Mouse (Mus musculus): ENCODE measurements around the gene Wipf1. TPM values are rescaled to one million over a fixed set of nuclear protein-coding genes. Genes with fewer than 3 reads are reported as not detected.

Gene Wipf1
- polyA plus RNA-seq, 1 experiment from 2014 or later, result 1.9 TPM

DNA sequence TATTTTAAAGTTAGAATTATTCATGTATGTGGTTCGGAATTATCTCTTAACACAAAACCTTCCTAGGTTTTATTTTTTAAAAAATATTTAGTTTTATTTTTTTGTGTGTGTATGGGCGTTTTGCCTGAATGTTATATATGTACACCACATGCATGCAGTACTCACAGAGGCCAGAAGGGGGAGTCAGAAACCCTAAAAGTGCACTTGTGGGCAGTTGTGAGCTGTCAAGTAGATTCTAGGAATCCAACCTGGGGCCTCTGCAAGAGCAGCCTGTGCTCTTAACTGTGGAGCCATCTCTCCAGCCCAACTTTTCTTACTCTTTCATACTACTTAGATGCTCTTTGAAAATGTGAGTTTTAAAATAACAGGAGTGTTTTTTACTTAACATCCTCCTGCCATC is 57.4 kb downstream of the Wipf1 start:
- Histone ChIP-seq H3K4me3 (ENCODE audit: low read depth, low read length) (no peak overlapping the region), H3K4me2 (ENCODE audit: low read depth, low read length) (no peak overlapping the region), H3K27ac (ENCODE audit: low read depth, low read length) (no peak overlapping the region), H3K27me3 (ENCODE audit: control insufficient read depth, insufficient read depth, low read length) (no peaks in the 10 kb centered on the region), H3K36me3 (ENCODE audit: control insufficient read depth, insufficient read depth, low read length) (no peaks in the 10 kb centered on the region), H3K4me1 (ENCODE audit: control insufficient read depth, insufficient read depth, low read length) (no peaks in the 10 kb centered on the region), H3K9ac (replicated peaks; ENCODE audit: low read depth, low read length) (no peak overlapping the region), H3K9me3 (ENCODE audit: control insufficient read depth, low read length) (no peaks in the 10 kb centered on the region)
- 95% methylated on average over 2 of the region's 2 CpGs for WGBS
- ATAC-seq (ENCODE audit: low read depth), result no peak

GRCm38 (mm10) chr2:73470146-73470630 is 59.3 kb downstream of the Wipf1 start:
- Histone ChIP-seq H3K4me1 (ENCODE audit: control insufficient read depth, insufficient read depth, low read length) (no peaks in the 10 kb centered on the region), H3K36me3 (ENCODE audit: control insufficient read depth, insufficient read depth, low read length) (no peaks in the 10 kb centered on the region), H3K9ac (replicated peaks; ENCODE audit: low read depth, low read length) (no peak overlapping the region), H3K27me3 (ENCODE audit: control insufficient read depth, insufficient read depth, low read length) (no peaks in the 10 kb centered on the region), H3K4me3 (ENCODE audit: low read depth, low read length) (no peak overlapping the region), H3K4me2 (ENCODE audit: low read depth, low read length) (no peak overlapping the region), H3K27ac (ENCODE audit: low read depth, low read length) (no peak overlapping the region), H3K9me3 (ENCODE audit: control insufficient read depth, low read length) (no peaks in the 10 kb centered on the region)
- WGBS, result 81% methylated on average over 10 of the region's 10 CpGs
- no peak for ATAC-seq (ENCODE audit: low read depth)

DNA sequence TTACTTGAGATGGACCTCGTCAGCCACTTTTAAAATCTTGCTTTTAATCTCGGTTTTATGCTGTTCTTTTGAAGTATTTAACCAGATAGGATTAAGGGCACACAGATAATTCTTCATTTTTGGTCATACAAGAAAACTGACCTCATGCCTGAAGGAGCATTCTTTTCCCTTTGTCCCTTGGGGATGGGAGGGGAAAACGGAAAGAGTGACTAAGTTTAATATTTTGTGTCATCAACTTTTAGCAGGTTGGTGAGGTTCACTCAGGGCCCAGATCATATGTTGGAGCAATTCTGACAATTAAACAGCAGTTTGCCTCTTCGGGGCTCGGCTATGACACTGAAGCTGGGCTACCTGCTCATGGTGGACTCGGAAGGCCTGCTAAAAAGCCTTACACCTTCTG is 60.0 kb downstream of the Wipf1 start:
- WGBS, result 93% methylated on average over 6 of the region's 6 CpGs
- Histone ChIP-seq H3K4me3 (ENCODE audit: low read depth, low read length) (no peak overlapping the region), H3K27me3 (ENCODE audit: control insufficient read depth, insufficient read depth, low read length) (no peaks in the 10 kb centered on the region), H3K9ac (replicated peaks; ENCODE audit: low read depth, low read length) (no peak overlapping the region), H3K36me3 (ENCODE audit: control insufficient read depth, insufficient read depth, low read length) (no peaks in the 10 kb centered on the region), H3K4me2 (ENCODE audit: low read depth, low read length) (no peak overlapping the region), H3K4me1 (ENCODE audit: control insufficient read depth, insufficient read depth, low read length) (no peaks in the 10 kb centered on the region), H3K27ac (ENCODE audit: low read depth, low read length) (no peak overlapping the region), H3K9me3 (ENCODE audit: control insufficient read depth, low read length) (no peaks in the 10 kb centered on the region)
- no peak for ATAC-seq (ENCODE audit: low read depth)

DNA sequence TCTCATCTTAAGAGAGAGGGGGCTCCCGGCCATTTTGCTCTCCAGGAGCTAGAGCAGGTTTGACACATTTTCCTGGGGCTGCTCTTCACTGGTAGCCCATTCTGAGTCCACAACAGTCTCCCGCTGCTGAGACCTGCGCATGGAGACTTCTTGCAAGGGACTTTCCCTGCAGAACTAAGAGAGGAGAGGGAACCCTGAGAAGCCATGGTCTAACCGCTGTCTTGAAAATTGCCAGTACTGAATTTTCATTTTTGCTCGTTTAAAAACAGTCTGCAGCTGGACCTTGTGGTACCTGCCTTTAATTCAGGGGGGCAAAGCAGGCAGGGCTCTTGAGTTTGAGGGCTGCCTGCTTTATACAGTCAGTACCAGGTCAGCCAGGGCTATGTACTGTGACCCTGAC is 60.5 kb downstream of the Wipf1 start:
- H3K9ac ChIP-seq (replicated peaks; ENCODE audit: low read depth, low read length), result no peak overlapping the region
- no peaks in the 10 kb centered on the region for H3K27me3 ChIP-seq (ENCODE audit: control insufficient read depth, insufficient read depth, low read length)
- no peaks in the 10 kb centered on the region for H3K9me3 ChIP-seq (ENCODE audit: control insufficient read depth, low read length)
- 90% methylated on average over 5 of the region's 5 CpGs for WGBS
- no peaks in the 10 kb centered on the region for H3K36me3 ChIP-seq (ENCODE audit: control insufficient read depth, insufficient read depth, low read length)
- no peaks in the 10 kb centered on the region for H3K4me1 ChIP-seq (ENCODE audit: control insufficient read depth, insufficient read depth, low read length)
- H3K27ac ChIP-seq (ENCODE audit: low read depth, low read length), result no peak overlapping the region
- no peak for ATAC-seq (ENCODE audit: low read depth)
- no peak overlapping the region for H3K4me3 ChIP-seq (ENCODE audit: low read depth, low read length)
- no peak overlapping the region for H3K4me2 ChIP-seq (ENCODE audit: low read depth, low read length)

- 91% methylated on average over 7 of the region's 7 CpGs for WGBS
- H3K27me3 ChIP-seq (ENCODE audit: control insufficient read depth, insufficient read depth, low read length), result no peaks in the 10 kb centered on the region
- no peaks in the 10 kb centered on the region for H3K36me3 ChIP-seq (ENCODE audit: control insufficient read depth, insufficient read depth, low read length)
- H3K27ac ChIP-seq (ENCODE audit: low read depth, low read length), result no peak overlapping the region
- no peak overlapping the region for H3K4me3 ChIP-seq (ENCODE audit: low read depth, low read length)
- H3K4me1 ChIP-seq (ENCODE audit: control insufficient read depth, insufficient read depth, low read length), result no peaks in the 10 kb centered on the region
- no peaks in the 10 kb centered on the region for H3K9me3 ChIP-seq (ENCODE audit: control insufficient read depth, low read length)
- no peak overlapping the region for H3K4me2 ChIP-seq (ENCODE audit: low read depth, low read length)
- ATAC-seq (ENCODE audit: low read depth), result no peak
- no peak overlapping the region for H3K9ac ChIP-seq (replicated peaks; ENCODE audit: low read depth, low read length)
Observed at GRCm38 (mm10) chr2:73467071-73467851, 62.3 kb downstream of the Wipf1 start.

GRCm38 (mm10) chr2:73466481-73466880 is 63.1 kb downstream of the Wipf1 start:
- Histone ChIP-seq H3K4me1 (ENCODE audit: control insufficient read depth, insufficient read depth, low read length) (no peaks in the 10 kb centered on the region), H3K27me3 (ENCODE audit: control insufficient read depth, insufficient read depth, low read length) (no peaks in the 10 kb centered on the region), H3K36me3 (ENCODE audit: control insufficient read depth, insufficient read depth, low read length) (no peaks in the 10 kb centered on the region), H3K4me2 (ENCODE audit: low read depth, low read length) (no peak overlapping the region), H3K4me3 (ENCODE audit: low read depth, low read length) (no peak overlapping the region), H3K27ac (ENCODE audit: low read depth, low read length) (no peak overlapping the region), H3K9me3 (ENCODE audit: control insufficient read depth, low read length) (no peaks in the 10 kb centered on the region), H3K9ac (replicated peaks; ENCODE audit: low read depth, low read length) (no peak overlapping the region)
- 95% methylated on average over 10 of the region's 10 CpGs for WGBS
- ATAC-seq (ENCODE audit: low read depth), result no peak

DNA sequence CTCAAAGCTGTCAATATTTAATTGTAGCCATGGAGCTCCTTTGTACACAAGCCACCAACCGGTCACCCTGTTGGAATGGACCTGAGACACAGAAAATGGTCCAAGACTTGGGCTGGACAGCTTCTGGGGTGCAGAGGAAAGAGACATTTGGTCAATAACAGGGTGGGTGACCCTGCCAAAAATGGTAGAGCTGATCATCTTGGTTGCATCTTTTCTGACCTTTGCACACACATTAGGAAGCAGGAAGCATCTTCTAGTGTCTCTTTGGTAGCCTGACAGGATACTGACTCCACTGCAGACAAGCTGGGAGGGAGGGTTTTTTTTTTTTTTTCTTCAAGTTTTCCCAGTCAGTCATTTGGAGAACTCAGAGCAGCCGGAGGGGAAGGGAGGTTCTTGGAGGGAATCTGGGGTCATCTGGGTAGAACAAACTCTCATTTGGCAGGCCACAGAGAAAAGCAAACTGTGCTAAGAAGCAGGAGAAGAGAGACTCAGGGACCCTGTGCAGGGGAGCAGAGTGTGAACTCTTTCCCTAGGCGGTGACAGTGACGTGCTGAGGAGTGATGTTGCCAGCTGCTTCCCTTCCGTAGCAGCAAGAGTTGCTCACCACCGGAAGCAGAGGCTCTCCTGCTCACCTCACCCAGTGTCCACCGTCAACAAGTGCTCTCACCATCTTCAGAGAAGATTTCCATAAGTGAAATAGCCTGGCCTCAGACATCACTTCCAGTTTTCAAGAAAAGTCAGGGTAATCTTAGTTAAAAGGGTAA is 65.9 kb downstream of the Wipf1 start:
- no peak overlapping the region for H3K9ac ChIP-seq (replicated peaks; ENCODE audit: low read depth, low read length)
- no peaks in the 10 kb centered on the region for H3K4me1 ChIP-seq (ENCODE audit: control insufficient read depth, insufficient read depth, low read length)
- 76% methylated on average over 7 of the region's 7 CpGs for WGBS
- H3K9me3 ChIP-seq (ENCODE audit: control insufficient read depth, low read length), result no peaks in the 10 kb centered on the region
- H3K4me2 ChIP-seq (ENCODE audit: low read depth, low read length), result no peak overlapping the region
- H3K27ac ChIP-seq (ENCODE audit: low read depth, low read length), result no peak overlapping the region
- H3K4me3 ChIP-seq (ENCODE audit: low read depth, low read length), result no peak overlapping the region
- no peaks in the 10 kb centered on the region for H3K36me3 ChIP-seq (ENCODE audit: control insufficient read depth, insufficient read depth, low read length)
- no peak for ATAC-seq (ENCODE audit: low read depth)
- no peaks in the 10 kb centered on the region for H3K27me3 ChIP-seq (ENCODE audit: control insufficient read depth, insufficient read depth, low read length)

DNA sequence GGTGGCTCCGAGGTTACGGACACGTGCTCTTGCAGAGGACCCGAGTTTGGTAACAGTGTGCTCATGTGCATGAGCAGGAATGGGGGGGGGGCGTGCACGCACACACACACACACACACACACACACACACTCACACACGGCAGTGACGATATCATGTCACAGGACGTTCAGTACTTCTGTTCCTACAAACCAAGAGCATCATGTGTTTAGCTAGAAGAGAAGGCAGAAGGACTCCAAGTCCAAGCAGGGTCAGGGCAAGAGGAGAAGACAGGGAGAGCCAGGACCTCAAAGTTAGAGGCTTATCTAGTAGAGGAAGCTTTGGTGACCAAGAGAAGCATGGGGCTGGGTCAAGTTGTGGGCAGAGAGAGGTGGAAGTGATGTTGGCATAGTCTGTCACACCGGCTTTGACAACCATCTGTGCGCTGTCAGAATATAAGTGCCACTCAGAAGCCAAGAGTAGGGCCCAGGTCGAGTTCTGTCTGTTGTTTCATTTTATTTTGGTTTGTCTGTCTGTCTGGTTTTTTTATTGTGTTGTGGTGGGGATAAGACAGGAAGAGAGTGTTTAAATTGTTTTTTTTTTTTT is 66.7 kb downstream of the Wipf1 start:
- no peaks in the 10 kb centered on the region for H3K9me3 ChIP-seq (ENCODE audit: control insufficient read depth, low read length)
- WGBS, result 97% methylated on average over 12 of the region's 12 CpGs

GRCm38 (mm10) chr2:73462265-73462664 is 67.3 kb downstream of the Wipf1 start:
- 94% methylated on average over 2 of the region's 2 CpGs for WGBS
- Histone ChIP-seq H3K4me3 (ENCODE audit: low read depth, low read length) (no peak overlapping the region), H3K27me3 (ENCODE audit: control insufficient read depth, insufficient read depth, low read length) (no peaks in the 10 kb centered on the region), H3K27ac (ENCODE audit: low read depth, low read length) (no peak overlapping the region), H3K9ac (replicated peaks; ENCODE audit: low read depth, low read length) (no peak overlapping the region), H3K36me3 (ENCODE audit: control insufficient read depth, insufficient read depth, low read length) (no peaks in the 10 kb centered on the region), H3K4me2 (ENCODE audit: low read depth, low read length) (no peak overlapping the region), H3K9me3 (ENCODE audit: control insufficient read depth, low read length) (no peaks in the 10 kb centered on the region), H3K4me1 (ENCODE audit: control insufficient read depth, insufficient read depth, low read length) (no peaks in the 10 kb centered on the region)
- no peak for ATAC-seq (ENCODE audit: low read depth)

More for the DNA sequence above, 66.7 kb downstream of the Wipf1 start:
- H3K4me3 ChIP-seq (ENCODE audit: low read depth, low read length), result no peak overlapping the region
- H3K36me3 ChIP-seq (ENCODE audit: control insufficient read depth, insufficient read depth, low read length), result no peaks in the 10 kb centered on the region
- no peaks in the 10 kb centered on the region for H3K27me3 ChIP-seq (ENCODE audit: control insufficient read depth, insufficient read depth, low read length)
- no peak overlapping the region for H3K27ac ChIP-seq (ENCODE audit: low read depth, low read length)
- no peaks in the 10 kb centered on the region for H3K4me1 ChIP-seq (ENCODE audit: control insufficient read depth, insufficient read depth, low read length)
- ATAC-seq (ENCODE audit: low read depth), result no peak
- no peak overlapping the region for H3K4me2 ChIP-seq (ENCODE audit: low read depth, low read length)
- no peak overlapping the region for H3K9ac ChIP-seq (replicated peaks; ENCODE audit: low read depth, low read length)

Data from neural tube, embryonic 14.5 days (tissue).